Mouse (Mus musculus): ENCODE data around the gene Axdnd1. TPM values are rescaled to one million over a fixed set of nuclear protein-coding genes. Genes with fewer than 3 reads are reported as not detected.

The Axdnd1 gene
- polyA plus RNA-seq, 1 experiment: 0.22 TPM

DNA sequence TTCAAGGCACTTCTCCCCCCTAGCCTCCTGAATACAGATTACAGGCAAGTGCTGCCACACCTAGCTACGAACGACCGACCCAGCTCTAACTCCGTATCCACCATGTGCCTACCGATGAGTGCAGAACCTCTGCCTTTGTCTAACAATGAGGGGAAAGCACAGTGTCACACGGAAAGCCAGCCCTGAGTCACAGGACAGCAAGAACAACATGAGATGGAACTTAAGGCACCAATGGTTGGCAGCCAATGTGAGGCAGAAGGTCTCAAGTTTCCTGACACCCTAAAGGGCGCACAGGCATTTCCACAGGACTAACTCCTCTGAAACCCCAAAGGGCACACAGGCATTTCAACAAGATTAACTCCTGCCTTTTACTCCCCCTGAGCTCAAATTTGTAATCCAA, 28.1 kb upstream of the Axdnd1 start:
- Histone ChIP-seq H3ac (ENCODE audit: control insufficient read depth, insufficient read length, low read depth) (no peak overlapping the region), H3K27me3 (ENCODE audit: control insufficient read depth, insufficient read depth, insufficient read length) (no peaks in the 10 kb centered on the region), H3K36me3 (ENCODE audit: control insufficient read depth, insufficient read depth) (peaks cover 30% of the 10 kb centered on the region), H3K79me3 (ENCODE audit: low read depth) (peaks cover 35% of the 10 kb centered on the region), H3K79me2 (ENCODE audit: control insufficient read depth, insufficient read depth) (peaks cover 66% of the 10 kb centered on the region), H3K4me3 (ENCODE audit: insufficient read depth, poor library complexity, severe bottlenecking) (no peak overlapping the region)
- no peak for TF ChIP-seq CEBPB (IDR thresholded peaks at IDR 0.05; ENCODE audit: low read depth)
- TF ChIP-seq USF1 (IDR thresholded peaks at IDR 0.05; ENCODE audit: low read depth): no peak
- TF ChIP-seq MYOG (IDR thresholded peaks at IDR 0.05; ENCODE audit: control insufficient read depth, extremely low read depth, insufficient read length): no peak
- no peak for TF ChIP-seq MAX (IDR thresholded peaks at IDR 0.05)
- no peak for TF ChIP-seq FOSL1 (IDR thresholded peaks at IDR 0.05; ENCODE audit: insufficient read depth, low read length, poor library complexity, severe bottlenecking)
- TF ChIP-seq CTCF (IDR thresholded peaks at IDR 0.05; ENCODE audit: control insufficient read depth, insufficient read depth, insufficient read length): no peak
- TF ChIP-seq MYOD1 (IDR thresholded peaks at IDR 0.05; ENCODE audit: control insufficient read depth, insufficient read length, low read depth): no peak

DNA sequence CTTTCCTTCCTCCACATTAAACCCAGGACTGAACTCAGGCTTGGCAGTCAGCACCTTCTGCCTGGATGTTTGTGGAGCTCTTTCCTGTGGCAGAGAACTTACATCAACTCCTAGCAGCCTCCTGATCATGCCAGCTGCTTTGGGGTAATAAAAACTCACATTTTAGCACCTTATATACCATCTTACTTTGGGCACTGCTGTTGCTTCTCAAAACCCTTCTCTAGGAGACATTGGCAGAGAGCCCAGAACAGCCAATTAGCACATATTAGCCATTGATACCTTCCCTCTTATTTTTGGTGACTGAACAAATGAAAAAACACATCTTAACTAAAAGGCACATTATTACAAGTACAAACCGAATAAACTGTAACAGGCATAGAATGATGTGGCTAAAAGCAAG, 24.1 kb upstream of the Axdnd1 start:
- Histone ChIP-seq H3ac (ENCODE audit: control insufficient read depth, insufficient read length, low read depth) (no peak overlapping the region), H3K36me3 (ENCODE audit: control insufficient read depth, insufficient read depth) (peaks cover 63% of the 10 kb centered on the region), H3K79me3 (ENCODE audit: low read depth) (peaks cover 21% of the 10 kb centered on the region), H3K79me2 (ENCODE audit: control insufficient read depth, insufficient read depth) (peaks cover 27% of the 10 kb centered on the region), H3K4me3 (ENCODE audit: insufficient read depth, poor library complexity, severe bottlenecking) (no peak overlapping the region), H3K27me3 (ENCODE audit: control insufficient read depth, insufficient read depth, insufficient read length) (no peaks in the 10 kb centered on the region)
- TF ChIP-seq CTCF (IDR thresholded peaks at IDR 0.05; ENCODE audit: control insufficient read depth, insufficient read depth, insufficient read length) (no peak), FOSL1 (IDR thresholded peaks at IDR 0.05; ENCODE audit: insufficient read depth, low read length, poor library complexity, severe bottlenecking) (no peak), MAX (IDR thresholded peaks at IDR 0.05) (no peak), CEBPB (IDR thresholded peaks at IDR 0.05; ENCODE audit: low read depth) (no peak), USF1 (IDR thresholded peaks at IDR 0.05; ENCODE audit: low read depth) (no peak), MYOD1 (IDR thresholded peaks at IDR 0.05; ENCODE audit: control insufficient read depth, insufficient read length, low read depth) (no peak), MYOG (IDR thresholded peaks at IDR 0.05; ENCODE audit: control insufficient read depth, extremely low read depth, insufficient read length) (no peak)

DNA sequence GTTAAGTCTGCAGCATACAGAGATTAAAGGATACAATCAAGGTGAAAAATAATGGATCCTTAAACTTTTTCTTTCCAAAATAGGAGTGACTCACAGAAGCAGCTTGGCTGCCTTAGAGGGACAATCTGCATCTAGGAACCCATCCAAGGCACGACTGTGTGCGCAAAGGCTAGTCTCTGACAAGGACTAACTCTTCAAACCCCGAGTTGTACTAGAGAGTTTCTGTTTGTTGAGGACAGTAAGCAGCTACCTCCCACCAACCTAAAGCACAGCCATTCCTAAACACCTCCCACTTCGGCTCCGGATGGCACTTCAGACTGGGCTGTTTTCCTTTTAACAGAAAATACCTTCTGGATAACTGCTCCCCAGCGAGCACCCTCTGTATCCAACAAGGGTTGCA, 21.8 kb upstream of the Axdnd1 start:
- Histone ChIP-seq H3K79me2 (ENCODE audit: control insufficient read depth, insufficient read depth) (peaks cover 4% of the 10 kb centered on the region), H3ac (ENCODE audit: control insufficient read depth, insufficient read length, low read depth) (no peak overlapping the region), H3K36me3 (ENCODE audit: control insufficient read depth, insufficient read depth) (peaks cover 83% of the 10 kb centered on the region), H3K4me3 (ENCODE audit: insufficient read depth, poor library complexity, severe bottlenecking) (no peak overlapping the region), H3K27me3 (ENCODE audit: control insufficient read depth, insufficient read depth, insufficient read length) (no peaks in the 10 kb centered on the region), H3K79me3 (ENCODE audit: low read depth) (peaks cover 11% of the 10 kb centered on the region)
- no peak for TF ChIP-seq CTCF (IDR thresholded peaks at IDR 0.05; ENCODE audit: control insufficient read depth, insufficient read depth, insufficient read length)
- TF ChIP-seq CEBPB (IDR thresholded peaks at IDR 0.05; ENCODE audit: low read depth): no peak
- TF ChIP-seq MYOG (IDR thresholded peaks at IDR 0.05; ENCODE audit: control insufficient read depth, extremely low read depth, insufficient read length): no peak
- no peak for TF ChIP-seq MYOD1 (IDR thresholded peaks at IDR 0.05; ENCODE audit: control insufficient read depth, insufficient read length, low read depth)
- TF ChIP-seq MAX (IDR thresholded peaks at IDR 0.05): no peak
- no peak for TF ChIP-seq FOSL1 (IDR thresholded peaks at IDR 0.05; ENCODE audit: insufficient read depth, low read length, poor library complexity, severe bottlenecking)

DNA sequence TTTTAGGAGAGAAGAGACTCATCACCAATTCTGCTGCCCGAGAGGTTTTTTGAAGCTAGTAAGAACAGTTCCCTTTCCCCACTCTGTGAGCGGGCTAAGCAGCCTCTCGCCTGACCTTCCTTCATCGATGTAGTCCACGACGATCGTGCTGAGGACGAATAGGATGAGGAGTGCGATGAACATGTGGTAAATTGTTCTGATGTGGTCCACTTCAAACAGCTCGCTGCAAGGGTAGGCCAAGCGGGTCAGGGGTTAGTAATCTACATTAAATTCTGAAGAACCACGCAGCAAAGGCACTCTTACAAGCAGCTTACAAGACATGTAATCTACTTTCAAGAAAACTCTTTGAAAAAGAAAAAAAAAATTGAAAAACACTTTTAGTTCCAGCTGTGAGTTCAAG, 21.3 kb upstream of the Axdnd1 start:
- Histone ChIP-seq H3K79me2 (ENCODE audit: control insufficient read depth, insufficient read depth) (no peaks in the 10 kb centered on the region), H3ac (ENCODE audit: control insufficient read depth, insufficient read length, low read depth) (no peak overlapping the region), H3K79me3 (ENCODE audit: low read depth) (peaks cover 6% of the 10 kb centered on the region), H3K36me3 (ENCODE audit: control insufficient read depth, insufficient read depth) (peaks cover 89% of the 10 kb centered on the region), H3K4me3 (ENCODE audit: insufficient read depth, poor library complexity, severe bottlenecking) (no peak overlapping the region), H3K27me3 (ENCODE audit: control insufficient read depth, insufficient read depth, insufficient read length) (no peaks in the 10 kb centered on the region)
- no peak for TF ChIP-seq MYOG (IDR thresholded peaks at IDR 0.05; ENCODE audit: control insufficient read depth, extremely low read depth, insufficient read length)
- TF ChIP-seq MYOD1 (IDR thresholded peaks at IDR 0.05; ENCODE audit: control insufficient read depth, insufficient read length, low read depth): no peak
- TF ChIP-seq CEBPB (IDR thresholded peaks at IDR 0.05; ENCODE audit: low read depth): no peak
- no peak for TF ChIP-seq USF1 (IDR thresholded peaks at IDR 0.05; ENCODE audit: low read depth)
- TF ChIP-seq CTCF (IDR thresholded peaks at IDR 0.05; ENCODE audit: control insufficient read depth, insufficient read depth, insufficient read length): no peak
- TF ChIP-seq MAX (IDR thresholded peaks at IDR 0.05): no peak
- TF ChIP-seq FOSL1 (IDR thresholded peaks at IDR 0.05; ENCODE audit: insufficient read depth, low read length, poor library complexity, severe bottlenecking): no peak

DNA sequence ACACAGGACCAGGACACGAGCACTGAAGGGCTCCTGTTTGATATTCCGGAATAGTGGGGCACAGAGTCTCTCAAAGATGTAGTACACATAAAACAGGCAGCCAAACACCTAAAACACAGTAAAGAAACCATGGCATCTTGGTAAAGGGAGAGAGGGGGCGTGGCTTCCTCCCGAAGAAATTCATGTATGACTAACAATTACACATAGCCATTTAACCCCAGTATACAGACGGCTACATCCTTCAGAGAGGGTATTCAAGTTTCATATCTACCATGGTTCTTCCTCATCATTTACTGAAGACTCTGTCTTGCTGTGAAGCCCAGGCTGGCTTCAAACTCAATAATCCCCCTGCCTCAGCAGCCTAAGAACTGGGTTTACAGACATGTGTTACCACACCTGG, 16.8 kb upstream of the Axdnd1 start:
- no peak overlapping the region for H3K4me3 ChIP-seq (ENCODE audit: insufficient read depth, poor library complexity, severe bottlenecking)
- no peaks in the 10 kb centered on the region for H3K79me2 ChIP-seq (ENCODE audit: control insufficient read depth, insufficient read depth)
- TF ChIP-seq MYOG (IDR thresholded peaks at IDR 0.05; ENCODE audit: control insufficient read depth, extremely low read depth, insufficient read length): no peak
- TF ChIP-seq CEBPB (IDR thresholded peaks at IDR 0.05; ENCODE audit: low read depth): no peak
- TF ChIP-seq USF1 (IDR thresholded peaks at IDR 0.05; ENCODE audit: low read depth): no peak
- TF ChIP-seq FOSL1 (IDR thresholded peaks at IDR 0.05; ENCODE audit: insufficient read depth, low read length, poor library complexity, severe bottlenecking): no peak
- TF ChIP-seq MYOD1 (IDR thresholded peaks at IDR 0.05; ENCODE audit: control insufficient read depth, insufficient read length, low read depth): no peak
- TF ChIP-seq CTCF (IDR thresholded peaks at IDR 0.05; ENCODE audit: control insufficient read depth, insufficient read depth, insufficient read length): no peak
- H3K79me3 ChIP-seq (ENCODE audit: low read depth): peaks cover 1% of the 10 kb centered on the region
- H3K36me3 ChIP-seq (ENCODE audit: control insufficient read depth, insufficient read depth): peaks cover 85% of the 10 kb centered on the region
- no peaks in the 10 kb centered on the region for H3K27me3 ChIP-seq (ENCODE audit: control insufficient read depth, insufficient read depth, insufficient read length)
- H3ac ChIP-seq (ENCODE audit: control insufficient read depth, insufficient read length, low read depth): no peak overlapping the region

All from C2C12 (cell line).